Mouse (Mus musculus): ENCODE measurements around the gene Soga3. TPM values are rescaled to one million over a fixed set of nuclear protein-coding genes. Genes with fewer than 3 reads are reported as not detected.

Gene Soga3
- 104 and 110 TPM in 2 replicates for polyA plus RNA-seq (2014; fragmentation: Nextera tagmentation; extraction: Ambion mirVana)

DNA sequence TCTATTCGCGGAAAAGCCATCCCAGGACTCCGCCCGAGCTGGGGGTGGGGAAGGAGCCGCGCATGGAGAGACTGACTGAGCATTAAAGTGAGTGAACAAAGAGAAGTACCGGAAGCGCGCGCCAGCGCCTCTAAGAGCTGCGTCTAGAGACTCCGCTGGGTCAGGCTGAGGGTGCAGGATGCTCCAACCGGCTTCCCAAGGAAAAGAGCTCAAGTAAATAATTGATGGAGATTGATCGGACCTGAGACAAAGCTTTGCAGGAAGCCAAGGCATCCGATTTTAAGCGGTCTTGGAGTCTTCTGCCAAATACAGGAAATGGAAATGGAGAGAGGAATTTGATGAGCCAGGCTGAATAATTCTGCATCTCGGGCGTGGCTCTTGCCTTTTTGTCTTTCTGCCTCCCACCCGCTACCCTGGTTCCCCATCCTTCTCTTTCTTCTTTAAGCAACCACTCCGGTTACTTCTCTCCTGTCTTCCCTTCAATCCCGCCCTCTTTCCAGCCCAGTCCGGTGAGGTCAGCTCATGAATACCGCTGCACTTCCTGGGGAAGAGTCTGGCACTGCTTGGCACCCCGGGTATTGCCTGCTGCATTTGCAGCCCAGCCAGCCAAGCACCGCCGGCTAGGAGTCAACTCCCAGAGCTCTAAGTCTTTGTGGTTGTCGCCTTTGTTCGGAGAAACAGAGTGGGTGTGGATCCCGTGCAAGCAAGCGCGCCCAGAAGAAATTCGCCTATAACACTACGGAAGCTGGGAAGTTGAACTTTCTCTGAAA, at the start of gene Soga3:
TSS of gene Soga3 (plus strand) at position 274 of the 770 bp plus-strand sequence.
- peak within 1 kb of the TSS; percentile 78 for H3K9ac ChIP-seq (replicated peaks; ENCODE audit: low read depth, low read length)
- H3K27ac ChIP-seq (ENCODE audit: low read depth, low read length): peak within 1 kb of the TSS; percentile 96
- no peaks in the 10 kb centered on the region for H3K36me3 ChIP-seq (ENCODE audit: control insufficient read depth, insufficient read depth, low read length)
- no peaks in the 10 kb centered on the region for H3K27me3 ChIP-seq (ENCODE audit: control insufficient read depth, insufficient read depth, low read length)
- peak; percentile 89 for ATAC-seq (ENCODE audit: low read depth)
- peaks cover 13% of the 10 kb centered on the region; the same call in 1 of the 2 replicates for H3K4me1 ChIP-seq (ENCODE audit: control insufficient read depth, insufficient read depth, low read length)
- H3K9me3 ChIP-seq (ENCODE audit: control insufficient read depth, low read length): no peaks in the 10 kb centered on the region
- H3K4me2 ChIP-seq (ENCODE audit: low read depth, low read length): peak within 1 kb of the TSS; percentile 87
- H3K4me3 ChIP-seq (ENCODE audit: low read depth, low read length): peak within 1 kb of the TSS; percentile 81
- under 1% methylated on average over 34 of the region's 34 CpGs for WGBS

DNA sequence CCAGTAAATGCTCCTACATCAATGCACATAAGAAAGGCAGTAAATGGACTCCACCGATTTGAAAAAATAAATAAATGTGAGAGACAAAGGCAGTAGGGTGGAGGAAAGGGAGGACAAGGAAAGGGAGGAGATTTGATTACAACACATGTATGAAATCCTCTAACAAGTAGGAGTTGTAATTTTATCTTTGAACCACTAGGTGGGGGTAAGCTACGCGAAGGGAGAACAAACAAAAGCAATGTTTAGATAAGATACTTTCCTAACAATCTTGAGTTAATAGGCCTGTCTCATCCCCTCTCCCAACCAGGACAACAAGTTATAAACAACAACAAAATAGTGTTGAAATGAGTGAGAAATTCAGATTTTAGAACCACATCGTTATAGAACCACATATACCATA, 36.7 kb upstream of the Soga3 start:
- Histone ChIP-seq H3K36me3 (ENCODE audit: control insufficient read depth, insufficient read depth, low read length) (no peaks in the 10 kb centered on the region), H3K27ac (ENCODE audit: low read depth, low read length) (no peak overlapping the region), H3K4me2 (ENCODE audit: low read depth, low read length) (no peak overlapping the region), H3K4me3 (ENCODE audit: low read depth, low read length) (no peak overlapping the region), H3K4me1 (ENCODE audit: control insufficient read depth, insufficient read depth, low read length) (no peaks in the 10 kb centered on the region), H3K9me3 (ENCODE audit: control insufficient read depth, low read length) (no peaks in the 10 kb centered on the region), H3K9ac (replicated peaks; ENCODE audit: low read depth, low read length) (no peak overlapping the region), H3K27me3 (ENCODE audit: control insufficient read depth, insufficient read depth, low read length) (no peaks in the 10 kb centered on the region)
- peak; percentile 56; the same call in 1 of the 2 replicates for ATAC-seq (ENCODE audit: low read depth)
- 16% methylated on average over 4 of the region's 4 CpGs for WGBS

DNA sequence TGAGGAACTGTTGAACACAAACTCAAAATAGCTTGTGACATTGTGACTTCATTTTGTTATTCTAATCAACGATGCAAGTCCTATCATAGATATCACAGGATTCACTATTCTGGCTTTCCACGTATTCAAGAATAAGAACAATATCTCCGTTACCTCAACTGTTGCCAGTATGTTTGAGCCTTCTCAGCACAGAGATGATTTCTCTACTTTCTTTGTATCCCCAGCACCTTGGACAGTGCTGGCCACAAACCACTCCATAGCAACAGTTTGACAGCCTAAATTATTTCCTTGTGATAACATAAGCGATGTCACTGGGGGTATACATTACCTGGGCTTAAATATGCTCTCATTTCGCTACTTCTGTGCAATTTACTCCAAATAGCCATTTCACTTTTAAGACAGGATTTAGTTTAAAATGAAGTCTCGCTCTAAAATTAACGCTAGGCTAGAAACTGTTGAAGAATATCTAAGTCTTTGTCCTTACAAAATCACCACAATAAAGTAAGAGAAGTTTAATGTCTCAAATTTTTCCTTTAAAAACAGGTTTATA, 1.0 kb upstream of the Soga3 start:
- peak overlapping the region; percentile 32; the same call in 1 of the 2 replicates for H3K9ac ChIP-seq (replicated peaks; ENCODE audit: low read depth, low read length)
- no peaks in the 10 kb centered on the region for H3K27me3 ChIP-seq (ENCODE audit: control insufficient read depth, insufficient read depth, low read length)
- H3K4me3 ChIP-seq (ENCODE audit: low read depth, low read length): peak overlapping the region; percentile 81
- H3K36me3 ChIP-seq (ENCODE audit: control insufficient read depth, insufficient read depth, low read length): no peaks in the 10 kb centered on the region
- H3K9me3 ChIP-seq (ENCODE audit: control insufficient read depth, low read length): no peaks in the 10 kb centered on the region
- H3K4me2 ChIP-seq (ENCODE audit: low read depth, low read length): peak overlapping the region; percentile 87
- no peak overlapping the region for H3K27ac ChIP-seq (ENCODE audit: low read depth, low read length)
- H3K4me1 ChIP-seq (ENCODE audit: control insufficient read depth, insufficient read depth, low read length): 0 out of 2 replicates have a peak, but pooled peaks cover 6% of the 10 kb centered on the region
- 38% methylated on average over 7 of the region's 7 CpGs for WGBS
- no peak for ATAC-seq (ENCODE audit: low read depth)

DNA sequence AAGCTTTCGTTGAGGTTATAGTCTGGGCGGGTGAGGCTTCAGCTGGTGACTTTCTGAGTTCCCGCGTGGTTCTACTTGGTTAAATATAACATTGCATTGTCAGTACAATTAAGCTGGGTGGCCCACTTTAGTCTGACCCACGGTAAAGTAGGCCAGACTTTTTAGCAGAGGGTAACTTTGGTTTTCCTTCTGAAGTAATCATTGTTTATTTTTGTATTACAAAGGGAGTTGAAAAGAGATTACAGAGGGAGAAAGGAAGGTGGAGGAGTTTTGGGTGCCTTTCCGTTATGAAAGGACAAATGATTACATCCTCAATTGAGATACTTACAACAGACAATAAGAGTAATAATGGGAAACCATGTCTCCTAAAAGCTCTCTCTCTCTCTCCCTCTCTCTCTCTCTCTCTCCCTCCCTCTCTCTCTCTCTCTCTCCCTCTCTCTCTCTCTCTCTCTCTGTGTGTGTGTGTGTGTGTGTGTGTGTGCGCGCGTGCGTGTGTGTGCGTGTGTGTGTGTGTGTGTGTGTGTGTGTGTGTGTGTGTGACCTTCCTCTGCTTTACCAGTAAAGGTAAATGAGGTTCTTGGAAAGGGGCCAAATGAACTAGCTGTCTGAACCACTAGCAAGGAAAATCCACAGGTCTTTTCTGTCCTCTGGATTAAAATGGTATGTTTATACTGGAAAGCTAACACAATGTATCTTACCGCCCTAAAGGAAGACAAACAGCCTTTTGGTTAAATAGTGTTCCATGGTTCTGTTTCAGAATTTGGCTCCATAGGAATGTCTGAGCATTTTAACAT, 1.2 kb downstream of the Soga3 start:
- WGBS: 10% methylated on average over 8 of the region's 12 CpGs

DNA sequence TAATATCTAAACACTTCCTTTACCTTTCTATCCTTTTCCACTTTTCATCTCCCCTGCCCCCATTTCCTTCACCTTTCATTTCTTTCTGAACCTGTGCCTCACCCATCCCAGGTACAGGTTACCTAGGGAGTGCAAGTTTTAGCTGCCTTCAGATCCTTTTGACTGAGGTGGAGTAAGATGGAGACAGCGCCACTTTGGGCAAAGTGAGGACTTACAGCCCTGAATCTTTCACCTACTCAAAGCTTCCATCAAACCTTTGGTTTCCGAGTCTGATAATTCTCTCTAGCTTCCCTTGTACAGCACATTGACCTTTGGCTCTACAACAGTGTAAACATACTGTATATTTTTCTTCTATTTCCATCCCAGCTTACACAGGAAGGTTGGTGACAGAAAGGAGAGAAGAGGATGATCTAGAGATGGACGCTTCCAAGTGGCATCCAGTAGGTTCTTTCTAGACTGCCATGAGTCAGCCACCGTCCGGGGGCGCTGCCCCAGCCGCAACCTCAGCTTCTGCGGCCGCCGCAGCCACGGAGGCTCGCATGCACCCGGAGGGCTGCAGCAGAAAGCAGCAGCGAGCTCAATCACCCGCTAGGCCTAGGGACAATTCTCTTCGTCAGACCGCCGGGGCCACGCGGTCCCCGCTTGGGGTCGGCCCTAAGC, 2.7 kb downstream of the Soga3 start:
- Histone ChIP-seq H3K9ac (replicated peaks; ENCODE audit: low read depth, low read length) (peak overlapping the region; percentile 87), H3K9me3 (ENCODE audit: control insufficient read depth, low read length) (no peaks in the 10 kb centered on the region), H3K4me1 (ENCODE audit: control insufficient read depth, insufficient read depth, low read length) (peaks cover 22% of the 10 kb centered on the region; the same call in 1 of the 2 replicates), H3K4me3 (ENCODE audit: low read depth, low read length) (peak overlapping the region; percentile 81), H3K4me2 (ENCODE audit: low read depth, low read length) (peak overlapping the region; percentile 87), H3K27me3 (ENCODE audit: control insufficient read depth, insufficient read depth, low read length) (no peaks in the 10 kb centered on the region), H3K27ac (ENCODE audit: low read depth, low read length) (peak overlapping the region; percentile 95), H3K36me3 (ENCODE audit: control insufficient read depth, insufficient read depth, low read length) (peaks cover 6% of the 10 kb centered on the region; the same call in 1 of the 2 replicates)
- peak; percentile 21; the same call in 1 of the 2 replicates for ATAC-seq (ENCODE audit: low read depth)
- under 1% methylated on average over 22 of the region's 22 CpGs for WGBS

More for the DNA sequence above, 1.2 kb downstream of the Soga3 start:
- Histone ChIP-seq H3K27me3 (ENCODE audit: control insufficient read depth, insufficient read depth, low read length) (no peaks in the 10 kb centered on the region), H3K4me3 (ENCODE audit: low read depth, low read length) (peak overlapping the region; percentile 81), H3K27ac (ENCODE audit: low read depth, low read length) (peak overlapping the region; percentile 96), H3K4me1 (ENCODE audit: control insufficient read depth, insufficient read depth, low read length) (peaks cover 22% of the 10 kb centered on the region; the same call in 1 of the 2 replicates), H3K9me3 (ENCODE audit: control insufficient read depth, low read length) (no peaks in the 10 kb centered on the region), H3K9ac (replicated peaks; ENCODE audit: low read depth, low read length) (peak overlapping the region; percentile 78), H3K36me3 (ENCODE audit: control insufficient read depth, insufficient read depth, low read length) (peaks cover 1% of the 10 kb centered on the region; the same call in 1 of the 2 replicates), H3K4me2 (ENCODE audit: low read depth, low read length) (peak overlapping the region; percentile 87)
- no peak for ATAC-seq (ENCODE audit: low read depth)

DNA sequence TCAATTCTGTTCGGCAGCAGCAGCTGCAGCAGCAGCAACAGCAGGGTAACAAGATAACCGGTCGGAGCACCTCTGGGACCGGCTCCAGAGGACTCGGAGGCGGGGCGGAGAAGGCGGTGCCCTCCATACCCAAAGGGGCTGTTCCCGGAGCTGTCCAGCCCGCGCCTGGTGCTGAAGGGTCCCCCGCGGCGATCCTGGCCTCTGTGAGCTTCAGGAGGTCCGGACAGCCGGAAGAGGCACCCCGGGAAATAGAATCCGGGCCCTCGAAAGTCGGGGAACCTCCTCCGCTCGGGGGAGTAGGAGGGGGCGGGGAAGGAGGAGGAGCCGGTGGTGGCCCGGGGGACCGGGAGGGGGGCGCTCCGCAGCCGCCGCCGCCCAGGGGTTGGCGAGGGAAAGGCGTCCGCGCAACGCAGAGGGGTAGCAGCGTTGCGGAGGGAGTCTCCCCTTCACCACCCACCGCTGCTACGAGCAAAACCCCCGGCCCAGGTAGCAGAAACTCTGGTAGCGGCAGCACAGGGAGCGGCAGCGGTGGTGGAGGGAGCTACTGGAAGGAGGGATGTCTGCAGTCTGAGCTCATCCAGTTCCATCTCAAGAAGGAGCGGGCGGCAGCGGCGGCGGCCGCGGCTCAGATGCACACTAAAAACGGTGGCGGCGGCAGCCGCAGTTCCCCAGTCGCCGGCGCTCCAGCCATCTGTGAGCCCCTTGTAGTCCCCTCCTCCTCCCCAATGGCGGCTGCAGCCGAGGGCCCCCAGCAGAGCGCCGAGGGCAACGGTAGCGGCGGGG, 3.4 kb downstream of the Soga3 start:
- Histone ChIP-seq H3K4me2 (ENCODE audit: low read depth, low read length) (peak overlapping the region; percentile 87), H3K4me1 (ENCODE audit: control insufficient read depth, insufficient read depth, low read length) (peaks cover 22% of the 10 kb centered on the region; the same call in 1 of the 2 replicates), H3K9me3 (ENCODE audit: control insufficient read depth, low read length) (no peaks in the 10 kb centered on the region), H3K4me3 (ENCODE audit: low read depth, low read length) (peak overlapping the region; percentile 81), H3K36me3 (ENCODE audit: control insufficient read depth, insufficient read depth, low read length) (peaks cover 11% of the 10 kb centered on the region; the same call in 1 of the 2 replicates), H3K27me3 (ENCODE audit: control insufficient read depth, insufficient read depth, low read length) (no peaks in the 10 kb centered on the region), H3K9ac (replicated peaks; ENCODE audit: low read depth, low read length) (peak overlapping the region; percentile 87), H3K27ac (ENCODE audit: low read depth, low read length) (peak overlapping the region; percentile 95)
- WGBS: under 1% methylated on average over 58 of the region's 65 CpGs
- ATAC-seq (ENCODE audit: low read depth): peak; percentile 76

DNA sequence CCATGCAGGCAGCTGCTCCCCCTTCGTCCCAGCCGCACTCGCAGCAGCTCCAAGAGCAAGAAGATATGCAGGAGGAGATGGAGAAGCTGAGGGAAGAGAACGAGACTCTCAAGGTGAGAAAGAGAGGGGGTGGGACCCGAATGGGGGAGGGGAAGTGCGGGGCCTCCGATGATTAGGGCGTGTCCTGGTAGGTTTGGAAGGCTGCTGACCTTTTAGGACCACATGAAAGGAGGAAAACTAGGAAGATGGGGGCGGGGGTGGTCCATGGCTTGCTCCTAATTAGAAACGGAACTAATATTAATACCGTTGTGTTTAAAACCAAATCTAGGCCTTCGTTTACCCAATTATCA, 4.0 kb downstream of the Soga3 start:
- ATAC-seq (ENCODE audit: low read depth): no peak; the same call in 1 of the 2 replicates
- Histone ChIP-seq H3K27me3 (ENCODE audit: control insufficient read depth, insufficient read depth, low read length) (no peaks in the 10 kb centered on the region), H3K9me3 (ENCODE audit: control insufficient read depth, low read length) (no peaks in the 10 kb centered on the region), H3K27ac (ENCODE audit: low read depth, low read length) (peak overlapping the region; percentile 95), H3K36me3 (ENCODE audit: control insufficient read depth, insufficient read depth, low read length) (peaks cover 15% of the 10 kb centered on the region; the same call in 1 of the 2 replicates), H3K4me1 (ENCODE audit: control insufficient read depth, insufficient read depth, low read length) (peaks cover 22% of the 10 kb centered on the region; the same call in 1 of the 2 replicates), H3K9ac (replicated peaks; ENCODE audit: low read depth, low read length) (peak overlapping the region; percentile 87), H3K4me3 (ENCODE audit: low read depth, low read length) (peak overlapping the region; percentile 81), H3K4me2 (ENCODE audit: low read depth, low read length) (peak overlapping the region; percentile 87)
- 0% methylated on average over 11 of the region's 12 CpGs for WGBS

DNA sequence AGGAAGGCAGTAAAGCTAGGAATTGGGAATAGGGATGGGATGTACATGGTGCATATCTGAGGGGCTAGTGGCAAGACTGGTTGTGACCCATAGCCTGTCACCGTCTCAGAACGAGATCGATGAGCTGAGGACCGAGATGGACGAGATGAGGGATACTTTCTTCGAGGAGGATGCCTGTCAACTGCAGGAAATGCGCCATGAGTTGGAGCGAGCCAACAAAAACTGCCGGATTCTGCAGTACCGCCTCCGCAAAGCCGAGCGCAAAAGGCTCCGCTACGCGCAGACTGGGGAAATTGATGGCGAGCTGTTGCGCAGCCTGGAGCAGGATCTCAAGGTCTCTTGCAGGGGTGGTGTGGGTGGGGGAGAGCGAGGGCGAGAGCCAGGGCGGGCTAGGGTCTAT, 4.4 kb downstream of the Soga3 start:
- Histone ChIP-seq H3K4me2 (ENCODE audit: low read depth, low read length) (peak overlapping the region; percentile 87), H3K27me3 (ENCODE audit: control insufficient read depth, insufficient read depth, low read length) (no peaks in the 10 kb centered on the region), H3K36me3 (ENCODE audit: control insufficient read depth, insufficient read depth, low read length) (peaks cover 19% of the 10 kb centered on the region; the same call in 1 of the 2 replicates), H3K4me1 (ENCODE audit: control insufficient read depth, insufficient read depth, low read length) (peaks cover 22% of the 10 kb centered on the region; the same call in 1 of the 2 replicates), H3K27ac (ENCODE audit: low read depth, low read length) (peak overlapping the region; percentile 95), H3K4me3 (ENCODE audit: low read depth, low read length) (peak overlapping the region; percentile 81), H3K9ac (replicated peaks; ENCODE audit: low read depth, low read length) (peak overlapping the region; percentile 87), H3K9me3 (ENCODE audit: control insufficient read depth, low read length) (no peaks in the 10 kb centered on the region)
- under 1% methylated on average over 21 of the region's 21 CpGs for WGBS
- no peak for ATAC-seq (ENCODE audit: low read depth)
